Mouse (Mus musculus) urinary bladder, postnatal 4 days (tissue): ENCODE data around the gene Dars.

Experiments
- DNase-seq, 2 experiments: peaks; one replicate each; pipeline ENCODE4 v3.0.0; 2021 to 2022; ENCODE audit warnings: low spot score in 2 of 2

Gene Dars

GRCm38 (mm10) chr1:128417533-128417888 is 343 bp upstream of the Dars start:
- DNase-seq, result no peak

- DNase-seq, result no peak
Measured at GRCm38 (mm10) chr1:128411141-128411540, 6.0 kb downstream of the Dars start.

- no peak for DNase-seq
Measured at GRCm38 (mm10) chr1:128406846-128407245, 10.3 kb downstream of the Dars start.

GRCm38 (mm10) chr1:128405675-128406074 is 11.5 kb downstream of the Dars start:
- DNase-seq, result no peak

GRCm38 (mm10) chr1:128405041-128405481 is 12.1 kb downstream of the Dars start:
- no peak for DNase-seq

- no peak for DNase-seq
Measured at GRCm38 (mm10) chr1:128400926-128401325, 16.2 kb downstream of the Dars start.

GRCm38 (mm10) chr1:128399941-128400915 is 16.9 kb downstream of the Dars start:
- no peak for DNase-seq

GRCm38 (mm10) chr1:128398738-128399445 is 18.3 kb downstream of the Dars start:
- no peak for DNase-seq

GRCm38 (mm10) chr1:128394657-128395056 is 22.5 kb downstream of the Dars start:
- DNase-seq, result no peak

GRCm38 (mm10) chr1:128392382-128392781 is 24.8 kb downstream of the Dars start:
- DNase-seq, result no peak

GRCm38 (mm10) chr1:128386487-128386886 is 30.7 kb downstream of the Dars start:
- no peak for DNase-seq

GRCm38 (mm10) chr1:128376841-128377240 is 40.3 kb downstream of the Dars start:
- DNase-seq, result no peak

GRCm38 (mm10) chr1:128372143-128372860 is 44.9 kb downstream of the Dars start:
- no peak for DNase-seq

GRCm38 (mm10) chr1:128368732-128369441 is 48.3 kb downstream of the Dars start:
- no peak for DNase-seq

- no peak for DNase-seq
Measured at GRCm38 (mm10) chr1:128360601-128361000, 56.6 kb downstream of the Dars start.

GRCm38 (mm10) chr1:128359554-128360376 is 57.4 kb downstream of the Dars start, which contains the start of gene Mcm6:
TSS of gene Mcm6 (minus strand) at chr1:128359664.
- peak; percentile 90 to 95 for DNase-seq

- DNase-seq, result no peak
Measured at GRCm38 (mm10) chr1:128358916-128359553, 58.1 kb downstream of the Dars start.

- no peak for DNase-seq
Measured at GRCm38 (mm10) chr1:128358276-128358675, 58.9 kb downstream of the Dars start.

GRCm38 (mm10) chr1:128357452-128357851 is 59.7 kb downstream of the Dars start:
- DNase-seq, result no peak

GRCm38 (mm10) chr1:128353092-128353491 is 64.1 kb downstream of the Dars start:
- no peak for DNase-seq
